Mouse (Mus musculus): ENCODE results near the gene Rnf149.

Rnf149 gene

DNA sequence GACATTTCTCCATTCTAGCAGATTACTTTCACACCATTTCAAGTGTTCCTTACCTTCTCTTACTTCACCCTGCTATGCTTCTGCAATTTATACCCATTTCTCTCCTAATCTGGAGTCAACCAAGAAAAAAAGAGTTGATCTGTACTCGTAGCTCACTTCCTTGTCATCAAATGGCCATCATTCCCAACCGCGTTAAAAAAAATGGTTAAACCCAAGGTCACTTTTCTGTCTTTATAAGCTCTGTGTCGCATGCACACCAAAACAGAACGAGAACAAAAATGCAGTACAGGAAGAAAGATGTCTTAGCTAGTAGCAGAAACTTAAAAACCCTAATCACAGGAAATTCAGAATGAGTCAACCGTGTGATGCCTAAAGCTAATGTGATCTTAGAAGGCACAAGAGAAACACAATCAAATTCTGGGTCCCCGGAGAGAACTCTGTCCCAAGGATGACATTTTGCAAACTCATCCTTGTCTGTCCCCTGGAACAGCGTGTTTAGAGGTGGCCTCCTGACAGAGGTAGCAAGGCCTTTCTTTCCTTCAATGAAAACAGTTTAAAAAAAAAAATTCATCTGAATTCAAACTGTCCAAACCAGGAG, 1.3 kb downstream of the Rnf149 start:
- no peak for DNase-seq (ENCODE audit: low spot score)

GRCm38 (mm10) chr1:39573890-39574289, 3.3 kb downstream of the Rnf149 start:
- no peak for DNase-seq (ENCODE audit: low spot score)

DNA sequence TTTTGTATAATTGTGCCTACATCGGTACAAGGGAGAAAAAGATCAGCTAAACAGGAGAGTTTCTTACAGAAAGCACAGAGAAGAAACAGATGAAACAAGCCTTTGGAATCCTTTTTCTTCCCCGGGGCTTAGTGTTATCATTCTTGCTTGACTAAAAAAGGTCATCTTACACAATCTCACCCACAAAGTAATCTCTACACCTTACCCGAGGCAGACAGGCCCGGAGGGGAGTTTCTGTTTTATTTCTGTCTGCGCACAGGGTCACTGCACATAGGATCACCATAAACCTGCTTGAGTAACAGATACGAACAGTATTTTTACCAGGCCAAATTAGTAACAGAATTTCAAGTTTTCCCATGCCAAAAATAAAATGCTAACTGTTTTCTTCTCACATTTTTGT, 5.6 kb downstream of the Rnf149 start:
- DNase-seq (ENCODE audit: low spot score), result no peak

- DNase-seq (ENCODE audit: low spot score), result no peak
Observed at GRCm38 (mm10) chr1:39568079-39568478, 9.1 kb downstream of the Rnf149 start.

DNA sequence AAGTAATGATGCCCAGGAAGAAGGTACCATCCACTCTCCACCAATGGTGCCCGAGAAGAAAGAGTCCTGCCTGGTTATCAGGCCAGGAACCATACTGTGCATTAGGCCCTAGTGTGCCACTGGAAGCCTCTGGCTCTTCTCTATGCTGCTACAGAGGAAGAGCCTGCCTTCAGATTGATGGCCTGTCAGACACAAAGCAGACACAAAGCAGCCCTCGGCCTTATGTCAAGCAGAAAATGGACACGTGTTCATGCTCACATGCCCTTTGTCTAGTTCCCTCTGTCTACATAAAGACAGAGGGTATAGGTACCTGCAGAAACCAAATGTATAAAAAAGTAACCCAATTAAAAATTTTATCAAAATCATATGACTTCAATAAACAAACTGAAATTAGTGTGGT, 12.6 kb downstream of the Rnf149 start:
- no peak for DNase-seq (ENCODE audit: low spot score)

DNA sequence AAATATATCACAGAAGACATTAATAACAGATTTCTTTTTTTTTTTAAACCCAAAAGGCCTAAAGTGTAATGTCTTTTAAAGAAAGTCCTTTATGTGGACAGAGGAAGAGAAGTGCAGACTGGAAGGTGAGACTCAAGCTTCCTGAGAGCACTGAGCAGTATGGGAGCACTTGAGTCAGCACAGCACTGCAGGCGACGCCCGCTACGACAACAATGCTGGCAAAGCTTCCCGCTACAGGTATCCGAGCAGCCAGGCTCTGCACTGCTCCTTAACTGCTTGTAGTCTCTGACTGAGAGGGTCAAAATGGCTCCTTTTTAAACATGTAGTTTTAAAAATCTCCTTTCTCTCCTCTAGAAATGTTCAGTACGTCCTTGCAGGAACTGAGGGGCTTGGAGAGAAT, 14.0 kb downstream of the Rnf149 start:
- no peak for DNase-seq (ENCODE audit: low spot score)

- DNase-seq (ENCODE audit: low spot score), result no peak
Observed at GRCm38 (mm10) chr1:39561920-39562319, 15.3 kb downstream of the Rnf149 start.

- DNase-seq (ENCODE audit: low spot score), result no peak
Observed at GRCm38 (mm10) chr1:39559009-39559408, 18.2 kb downstream of the Rnf149 start.

DNA sequence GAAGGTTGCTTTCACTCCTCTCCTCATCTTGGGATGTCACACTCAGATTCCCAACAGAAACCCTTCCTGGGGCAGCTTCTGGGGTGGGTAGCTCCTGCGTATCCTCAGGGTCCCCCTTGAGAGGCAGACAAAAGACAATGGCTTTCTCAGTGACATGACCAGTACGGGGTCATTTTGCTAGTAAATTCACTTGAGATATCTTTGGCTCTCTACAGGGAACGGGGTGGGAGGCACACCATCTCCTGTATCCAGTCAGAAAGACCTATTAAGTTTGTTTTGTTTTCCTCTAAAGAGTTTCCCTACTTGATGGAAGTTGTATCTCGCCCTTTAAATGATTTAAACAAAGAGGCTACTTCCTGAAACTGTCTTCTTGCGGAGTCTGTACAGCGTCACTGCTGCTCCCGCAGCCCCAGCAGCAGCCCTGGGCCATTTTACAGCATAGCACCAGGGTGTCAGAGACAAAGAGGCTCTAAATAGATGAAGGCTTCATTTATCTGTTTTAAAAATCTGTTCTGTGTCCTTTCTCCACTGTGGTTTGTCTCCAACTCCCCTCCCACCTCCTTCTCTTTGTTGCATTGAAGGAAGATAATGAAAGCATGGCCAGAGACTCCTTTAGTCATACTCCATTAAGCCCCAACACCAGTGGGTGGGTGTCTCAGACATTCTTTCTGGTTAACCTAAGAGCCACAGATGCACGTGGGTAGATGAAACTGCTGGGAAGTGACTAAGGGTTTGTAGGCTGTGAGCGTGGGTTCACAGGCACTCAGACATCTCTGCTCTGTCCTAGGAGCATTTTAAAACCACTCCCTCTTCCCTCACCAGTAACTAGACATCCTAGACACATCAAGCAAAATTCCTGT, 21.4 kb downstream of the Rnf149 start:
- no peak for DNase-seq (ENCODE audit: low spot score)

DNA sequence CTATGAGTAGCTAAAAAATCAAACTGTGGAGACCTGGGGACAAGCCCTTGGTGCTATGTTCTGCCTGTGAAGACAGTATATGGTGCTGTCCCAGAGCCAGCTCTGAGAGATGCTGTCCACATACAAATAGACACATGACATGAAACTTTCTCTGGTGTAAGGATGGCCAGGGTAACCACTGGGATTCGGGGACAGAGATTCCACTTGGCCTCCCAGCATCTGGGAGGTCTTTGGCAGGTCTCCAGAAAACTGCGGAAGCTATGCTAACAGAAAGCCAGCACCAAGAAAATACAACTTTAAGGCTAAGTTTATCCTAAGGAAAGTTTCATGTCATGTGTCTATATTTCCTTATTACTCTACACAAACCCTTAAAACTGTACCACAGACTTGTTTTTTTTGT, 27.4 kb downstream of the Rnf149 start:
- no peak for DNase-seq (ENCODE audit: low spot score)

DNA sequence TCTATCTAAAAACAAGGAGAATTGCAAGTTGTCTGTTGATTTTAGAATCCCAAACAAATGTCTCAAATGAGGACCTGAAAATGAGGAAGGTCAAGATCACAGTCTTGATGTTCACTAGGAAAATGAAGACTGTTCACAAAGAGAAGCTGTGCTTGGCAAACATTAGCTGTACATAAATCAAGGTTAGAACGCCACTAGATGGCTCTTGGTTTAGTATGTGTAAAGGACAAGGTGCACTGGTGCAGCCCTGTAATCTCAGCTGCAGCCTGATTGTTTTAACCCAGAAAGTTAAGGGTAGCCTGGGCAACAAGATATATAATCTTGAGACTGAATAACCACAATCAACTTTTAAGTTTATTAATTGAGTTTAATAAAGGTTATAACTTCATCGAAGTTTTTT, 30.0 kb downstream of the Rnf149 start:
- no peak for DNase-seq (ENCODE audit: low spot score)

DNA sequence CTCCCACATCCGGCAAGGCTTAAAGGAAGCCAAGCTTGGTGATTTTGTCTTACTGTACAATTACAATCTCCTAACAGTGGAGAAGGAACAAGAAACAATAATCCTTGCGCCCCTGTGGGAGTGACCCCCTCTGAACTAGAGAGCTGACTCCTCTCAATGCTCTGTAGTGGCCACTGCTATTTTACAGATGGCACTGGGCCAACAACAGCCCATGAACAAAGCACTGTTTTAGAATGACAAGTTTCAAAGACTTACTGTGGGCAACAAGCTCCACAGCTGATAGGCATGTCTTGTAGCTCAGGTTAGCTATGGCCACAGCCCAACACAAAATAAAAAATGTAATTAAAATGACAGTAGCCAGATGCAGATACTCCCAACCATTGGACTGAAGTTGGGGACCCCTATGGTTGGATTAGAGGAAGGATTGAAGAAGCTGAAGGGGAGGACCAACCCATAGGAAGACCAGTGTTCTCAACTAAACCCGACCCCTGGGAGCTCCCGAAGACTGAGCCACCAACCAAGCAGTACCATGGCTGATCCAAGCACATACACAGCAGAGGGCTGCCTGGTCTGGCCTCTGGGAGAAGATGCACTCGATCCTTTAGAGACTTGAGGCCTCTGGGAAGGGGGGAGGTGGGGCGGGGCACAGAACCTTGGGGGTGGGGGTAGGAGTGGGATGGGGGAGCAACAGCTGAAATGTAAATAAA, 30.9 kb downstream of the Rnf149 start:
- DNase-seq (ENCODE audit: low spot score), result no peak

- peak; percentile 25 for DNase-seq (ENCODE audit: low spot score)
Observed at GRCm38 (mm10) chr1:39545589-39545988, 31.6 kb downstream of the Rnf149 start.

GRCm38 (mm10) chr1:39540592-39540991, 36.6 kb downstream of the Rnf149 start:
- no peak for DNase-seq (ENCODE audit: low spot score)

DNA sequence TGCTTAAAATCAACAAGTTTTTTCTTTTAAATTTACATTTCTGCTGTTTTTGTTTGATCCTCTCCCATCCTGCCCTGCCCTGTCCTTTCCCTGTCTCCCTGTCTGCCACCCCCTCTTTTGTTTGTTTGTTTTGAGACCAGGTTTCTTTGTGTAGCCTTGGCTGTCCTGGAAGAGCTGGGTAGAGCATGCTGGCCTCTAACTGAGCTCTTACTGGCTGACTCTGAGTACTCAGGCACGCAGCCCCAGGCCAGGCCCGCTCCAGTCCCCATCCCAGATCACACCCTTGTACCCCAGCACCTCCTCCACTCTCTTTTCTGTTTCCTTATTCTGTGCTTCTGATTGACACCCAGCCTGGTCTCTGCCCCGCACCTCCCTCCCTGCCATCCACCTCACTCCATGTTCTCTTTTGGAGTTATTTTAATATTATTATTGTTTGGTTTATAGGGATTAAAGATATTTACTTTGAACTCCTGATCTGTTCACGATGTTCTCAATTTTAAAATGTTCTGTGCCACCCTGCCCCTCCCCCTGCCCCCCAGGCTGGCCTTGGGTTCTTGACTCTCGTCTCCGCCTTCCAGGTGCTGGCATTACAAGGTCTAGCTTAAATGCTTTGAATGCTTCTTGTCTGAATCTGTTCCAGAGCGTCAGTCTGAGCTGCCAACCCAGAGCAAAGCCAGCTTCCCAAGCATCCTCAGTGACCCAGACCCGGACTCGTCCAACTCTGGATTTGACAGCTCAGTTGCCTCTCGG, 39.4 kb downstream of the Rnf149 start:
- no peak for DNase-seq (ENCODE audit: low spot score)

GRCm38 (mm10) chr1:39536701-39537100, 40.5 kb downstream of the Rnf149 start:
- no peak for DNase-seq (ENCODE audit: low spot score)

DNA sequence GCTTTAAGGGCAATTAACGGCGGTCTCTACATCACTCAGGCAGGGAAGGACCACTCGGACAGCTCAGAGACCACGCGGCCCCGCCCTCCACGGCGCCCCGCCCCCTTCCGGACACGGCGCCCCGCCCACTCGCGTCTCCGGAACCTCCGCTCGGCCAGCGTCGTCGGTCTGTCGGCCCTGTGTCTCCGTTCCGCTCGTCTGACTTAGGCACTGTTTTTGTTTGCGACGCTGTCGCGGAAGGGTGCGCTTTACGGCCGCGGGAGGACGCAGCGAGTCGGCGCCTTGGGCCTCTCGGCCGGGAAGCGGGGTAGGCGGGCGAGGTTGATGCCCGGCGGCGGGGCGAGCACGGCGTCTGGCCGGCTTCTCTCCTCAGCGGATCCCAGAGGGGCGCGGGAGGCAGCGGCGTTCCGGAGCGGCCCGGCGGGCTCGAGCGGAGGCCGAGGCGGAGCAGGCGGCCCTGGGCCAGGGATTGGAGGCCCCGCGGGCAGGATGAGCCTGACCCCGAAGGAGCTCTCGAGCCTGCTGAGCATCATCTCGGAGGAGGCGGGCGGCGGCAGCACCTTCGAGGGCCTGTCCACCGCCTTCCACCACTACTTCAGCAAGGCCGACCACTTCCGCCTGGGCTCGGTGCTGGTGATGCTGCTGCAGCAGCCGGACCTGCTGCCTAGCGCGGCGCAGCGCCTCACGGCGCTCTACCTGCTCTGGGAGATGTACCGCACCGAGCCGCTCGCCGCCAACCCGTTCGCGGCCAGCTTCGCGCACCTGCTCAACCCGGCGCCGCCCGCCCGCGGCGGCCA, 41.5 kb downstream of the Rnf149 start:
- DNase-seq (ENCODE audit: low spot score), result peak; percentile 97

GRCm38 (mm10) chr1:39534831-39535230, 42.4 kb downstream of the Rnf149 start, which contains the start of gene Cnot11:
Cnot11 (plus strand) TSS chr1:39534992.
- DNase-seq (ENCODE audit: low spot score), result no peak

DNA sequence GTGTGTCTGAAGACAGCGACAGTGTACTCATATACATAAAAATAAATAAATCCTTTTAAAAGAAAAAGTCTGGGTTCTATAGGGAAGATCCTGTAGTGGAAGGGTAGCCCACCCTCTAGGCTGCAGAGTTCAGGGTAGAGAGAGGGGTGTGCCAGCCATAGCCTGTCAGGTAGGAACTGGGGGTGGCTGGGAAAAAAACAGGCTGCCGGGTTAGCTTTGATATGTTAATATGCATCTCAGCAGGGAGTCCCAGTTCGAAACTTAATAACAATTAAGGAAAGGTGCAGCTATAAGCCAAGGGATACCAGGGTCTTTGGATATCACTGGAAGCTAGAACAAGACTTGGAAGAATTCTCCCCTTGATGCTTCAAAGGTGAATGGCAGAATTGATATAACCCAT, 43.3 kb downstream of the Rnf149 start:
- DNase-seq (ENCODE audit: low spot score), result no peak

GRCm38 (mm10) chr1:39531036-39531435, 46.2 kb downstream of the Rnf149 start:
- no peak for DNase-seq (ENCODE audit: low spot score)

GRCm38 (mm10) chr1:39530258-39530943, 46.8 kb downstream of the Rnf149 start:
- peak; percentile 84 for DNase-seq (ENCODE audit: low spot score)

Data from urinary bladder, postnatal 14 days (tissue).